In the genomic region with DNA sequence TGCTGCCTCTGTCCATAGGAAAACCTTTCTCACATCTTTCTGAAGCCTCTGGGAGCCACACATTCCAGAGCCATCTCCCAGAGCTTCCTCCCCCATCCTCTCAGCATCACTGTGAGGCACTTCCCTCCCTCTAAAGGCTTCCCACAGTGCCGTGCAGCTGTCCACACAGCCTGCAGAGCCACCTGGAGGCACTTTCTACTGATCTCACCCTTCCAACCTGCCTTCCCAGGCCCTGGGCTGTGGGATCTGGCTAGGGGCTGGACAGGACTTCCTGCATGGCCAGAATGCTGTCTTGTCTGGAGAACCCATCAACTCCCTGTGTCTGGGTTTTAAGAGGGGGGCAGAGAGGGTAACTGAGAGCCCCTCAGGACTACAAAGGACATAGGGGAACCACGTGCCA, we compare ENCODE assay signal across 10 mouse cellular contexts. TPM values are rescaled to one million over a fixed set of nuclear protein-coding genes. Genes with fewer than 3 reads are reported as not detected.
DNase-seq lines count a peak whose midpoint lies in the region; ATAC-seq and TF ChIP-seq lines count a peak whose summit lies in the region.
"Had no signal": no experiment of that assay in that cellular context is flagged by ENCODE, and none has a peak within 500 bp of the region (broad histone marks: within the 10 kb centered on the region; RNA-seq: fewer than 3 reads in every experiment).

No protein-coding gene starts in this region.

- H3K9ac ChIP-seq in lung, embryonic 14.5 days = no peak overlapping the region
- H3K9ac ChIP-seq in midbrain, embryonic 14.5 days (replicated peaks; ENCODE audit: low read length) = no peak overlapping the region

- no peaks in the 10 kb centered on the region for H3K27me3 ChIP-seq in lung, embryonic 14.5 days (ENCODE audit: insufficient read depth, low read length)
- H3K27me3 ChIP-seq in midbrain, embryonic 14.5 days (ENCODE audit: control insufficient read depth, insufficient read depth, low read length) = no peaks in the 10 kb centered on the region

- no peak for TF ChIP-seq POLR2A in embryonic fibroblast, embryonic 13.5 days (IDR thresholded peaks at IDR 0.05; ENCODE audit: low read depth, low read length)

- DNase-seq in cerebellum, adult 11 months = peak; percentile 8
- no peak for DNase-seq in cerebellum, postnatal 14 days
- DNase-seq in lung, embryonic 14.5 days = peak; percentile 42
- DNase-seq in lung, postnatal 36 days = no peak
- peak; percentile 42 for DNase-seq in midbrain, embryonic 14.5 days
- DNase-seq in gastrocnemius, adult 8-10 months (ENCODE audit: low spot score in 2 of 2) = no peak
- DNase-seq in testis, postnatal 10 days (ENCODE audit: low spot score) = no peak

- WGBS in lung, embryonic 14.5 days = 20% methylated on average over 2 of the region's 2 CpGs
- WGBS in midbrain, embryonic 14.5 days = 33% methylated on average over 2 of the region's 2 CpGs

- H3K9me3 ChIP-seq in lung, embryonic 14.5 days (ENCODE audit: low read depth, low read length) = no peaks in the 10 kb centered on the region
- no peaks in the 10 kb centered on the region for H3K9me3 ChIP-seq in midbrain, embryonic 14.5 days (ENCODE audit: control insufficient read depth, low read length)

- H3K36me3 ChIP-seq in lung, embryonic 14.5 days (ENCODE audit: insufficient read depth) = no peaks in the 10 kb centered on the region
- no peaks in the 10 kb centered on the region for H3K36me3 ChIP-seq in midbrain, embryonic 14.5 days (ENCODE audit: control insufficient read depth, insufficient read depth, low read length)

- 0 out of 2 replicates have a peak overlapping the region, but pooled peaks have one; percentile 10 for H3K27ac ChIP-seq in lung, embryonic 14.5 days (ENCODE audit: low read depth)
- no peak overlapping the region for H3K27ac ChIP-seq in embryonic fibroblast, embryonic 13.5 days (ENCODE audit: insufficient read depth, low read length)
- H3K27ac ChIP-seq in midbrain, embryonic 14.5 days (replicated peaks; ENCODE audit: low read depth, low read length) = no peak overlapping the region

- H3K4me2 ChIP-seq in lung, embryonic 14.5 days = no peak overlapping the region
- H3K4me2 ChIP-seq in midbrain, embryonic 14.5 days (ENCODE audit: low read length) = no peak overlapping the region

- peak; percentile 53; the same call in 1 of the 2 replicates for ATAC-seq in lung, embryonic 14.5 days (ENCODE audit: insufficient read depth)
- ATAC-seq in midbrain, embryonic 14.5 days (ENCODE audit: low FRiP score, low TSS enrichment) = no peak

- peak; percentile 56 for TF ChIP-seq CTCF in lung, embryonic 14.5 days (IDR thresholded peaks at IDR 0.05; ENCODE audit: low read depth)
- TF ChIP-seq CTCF in embryonic fibroblast, embryonic 13.5 days (IDR thresholded peaks at IDR 0.05; ENCODE audit: borderline replicate concordance, insufficient read depth, low read length) = peak; percentile 67; the same call in 1 of the 2 replicates

- H3K4me1 ChIP-seq in lung, embryonic 14.5 days (ENCODE audit: insufficient read depth) = peaks cover 17% of the 10 kb centered on the region
- H3K4me1 ChIP-seq in embryonic fibroblast, embryonic 13.5 days (ENCODE audit: control insufficient read depth, insufficient read depth, low read length) = peaks cover 4% of the 10 kb centered on the region
- no peaks in the 10 kb centered on the region for H3K4me1 ChIP-seq in midbrain, embryonic 14.5 days (ENCODE audit: control insufficient read depth, insufficient read depth, low read length)

- H3K4me3 ChIP-seq in lung, embryonic 14.5 days (ENCODE audit: low read depth, low read length) = no peak overlapping the region
- no peak overlapping the region for H3K4me3 ChIP-seq in embryonic fibroblast, embryonic 13.5 days (ENCODE audit: insufficient read depth, low read length)
- H3K4me3 ChIP-seq in midbrain, embryonic 14.5 days (replicated peaks; ENCODE audit: low read depth, low read length) = no peak overlapping the region

RNA-seq across cellular contexts. Expression of a gene that starts 31.0 kb away (rescaled TPM):
- 37.7 and 44.0 TPM in 2 replicates for polyA plus RNA-seq in lung, embryonic 14.5 days (2014; fragmentation: Nextera tagmentation; extraction: Ambion mirVana)
- polyA plus RNA-seq in embryonic fibroblast, embryonic 13.5 days (2011; ENCODE audit: insufficient read length, low read depth, missing spikeins) = 19.2 and 24.3 TPM in 2 replicates
- polyA plus RNA-seq in midbrain, embryonic 14.5 days (2014; fragmentation: Nextera tagmentation; extraction: Ambion mirVana) = 22.0 and 33.9 TPM in 2 replicates
- 1 to 10 TPM; 4.9 to 7.0 (median 5.2) TPM for total RNA-seq in gastrocnemius, adult 8-10 months (2022)

RNA-seq across cellular contexts. Expression of a gene that starts 32.3 kb away (rescaled TPM):
- polyA plus RNA-seq in lung, embryonic 14.5 days (2014; fragmentation: Nextera tagmentation; extraction: Ambion mirVana) = 269 and 311 TPM in 2 replicates
- polyA plus RNA-seq in embryonic fibroblast, embryonic 13.5 days (2011; ENCODE audit: insufficient read length, low read depth, missing spikeins) = 11.0 and 13.7 TPM in 2 replicates
- 36.7 and 51.1 TPM in 2 replicates for polyA plus RNA-seq in midbrain, embryonic 14.5 days (2014; fragmentation: Nextera tagmentation; extraction: Ambion mirVana)
- total RNA-seq in gastrocnemius, adult 8-10 months (2022) = 10 to 100 TPM; 28.7 to 37.4 (median 31.6) TPM

RNA-seq across cellular contexts. Expression of a gene that starts 39.0 kb away (rescaled TPM):
- polyA plus RNA-seq in lung, embryonic 14.5 days (2014; fragmentation: Nextera tagmentation; extraction: Ambion mirVana) = not detected in 2 replicates
- polyA plus RNA-seq in embryonic fibroblast, embryonic 13.5 days (2011; ENCODE audit: insufficient read length, low read depth, missing spikeins) = not detected in 2 replicates
- not detected in 2 replicates for polyA plus RNA-seq in midbrain, embryonic 14.5 days (2014; fragmentation: Nextera tagmentation; extraction: Ambion mirVana)
- not detected for total RNA-seq in gastrocnemius, adult 8-10 months (2022)
- total RNA-seq: neutrophil, adult 5-6 weeks had no signal
- polyA plus RNA-seq: large intestine, adult 2 months had no signal

RNA-seq across cellular contexts. Expression of a gene that starts 56.7 kb away (rescaled TPM):
- polyA plus RNA-seq in lung, embryonic 14.5 days (2014; fragmentation: Nextera tagmentation; extraction: Ambion mirVana) = 30.2 and 32.9 TPM in 2 replicates
- polyA plus RNA-seq in embryonic fibroblast, embryonic 13.5 days (2011; ENCODE audit: insufficient read length, low read depth, missing spikeins) = 21.4 and 22.4 TPM in 2 replicates
- polyA plus RNA-seq in midbrain, embryonic 14.5 days (2014; fragmentation: Nextera tagmentation; extraction: Ambion mirVana) = 1.8 and 3.8 TPM in 2 replicates
- 1 to 10 TPM; 2.9 to 8.9 (median 5.6) TPM for total RNA-seq in gastrocnemius, adult 8-10 months (2022)

Comparison
In these comparisons a context has a peak if more than half of its experiments do, and no peak if none do; other contexts are left out.
1. DNase-seq: peak in cerebellum, adult 11 months (single experiment), lung, embryonic 14.5 days (single experiment) and midbrain, embryonic 14.5 days (single experiment); none in cerebellum, postnatal 14 days (0 of 2), lung, postnatal 36 days (single experiment), gastrocnemius, adult 8-10 months (0 of 2) and testis, postnatal 10 days (single experiment).